Mouse (Mus musculus) embryonic facial prominence, embryonic 15.5 days (tissue): ENCODE data around the gene Ppp2r5a. TPM values are rescaled to one million over a fixed set of nuclear protein-coding genes. Genes with fewer than 3 reads are reported as not detected.

Source experiments
- ATAC-seq: fragments of 200-750 bp; cut with Nextera tagmentation; 2 replicates; pipeline ENCODE4 v1.8.0; 2017; ENCODE audit warnings: low read depth, moderate TSS enrichment; ENCODE audit not compliant: insufficient number of reproducible peaks, low FRiP score, low TSS enrichment
- H3K27ac ChIP-seq: fragments of 300-500 bp; sonication (generic); replicated peaks from 2 replicates; pipeline ENCODE4 v1.5.1; 2015; ENCODE audit warnings: mild to moderate bottlenecking, inconsistent platforms
- H3K27me3 ChIP-seq: fragments of 300-500 bp; sonication (generic); 2 replicates; pipeline ENCODE4 v1.6.1; 2015; ENCODE audit warnings: inconsistent platforms
- H3K36me3 ChIP-seq: fragments of 300-500 bp; sonication (generic); 2 replicates; pipeline ENCODE4 v1.6.1; 2015; ENCODE audit warnings: mild to moderate bottlenecking, inconsistent platforms
- H3K4me1 ChIP-seq: fragments of 300-500 bp; sonication (generic); 2 replicates; pipeline ENCODE4 v1.6.1; 2015; ENCODE audit warnings: inconsistent platforms
- H3K4me2 ChIP-seq: fragments of 300-500 bp; sonication (generic); replicated peaks from 2 replicates; pipeline ENCODE4 v1.6.1; 2015; ENCODE audit warnings: mild to moderate bottlenecking, inconsistent platforms
- H3K4me3 ChIP-seq: fragments of 300-500 bp; sonication (generic); replicated peaks from 2 replicates; pipeline ENCODE4 v1.5.1; 2015; ENCODE audit warnings: mild to moderate bottlenecking, inconsistent platforms
- H3K9ac ChIP-seq: fragments of 300-500 bp; sonication (generic); 2 replicates; pipeline ENCODE4 v1.6.1; 2015; ENCODE audit warnings: inconsistent platforms
- H3K9me3 ChIP-seq: fragments of 300-500 bp; sonication (generic); replicated peaks from 2 replicates; pipeline ENCODE4 v1.6.1; 2016; ENCODE audit warnings: inconsistent platforms
- WGBS: fragments of 180-500 bp; shearing (Covaris S2); methylation state at CpG from one replicate; pipeline ENCODE4 v1.1.7; 2015; 5-methylcytosine and 5-hydroxymethylcytosine counted together
- polyA plus RNA-seq: library from polyadenylated mRNA; unstranded; fragments of >200 nt; fragmentation: Nextera tagmentation; extraction: Ambion mirVana; gene quantifications from 2 replicates; pipeline ENCODE4 v1.2.1, GENCODE M21; 2015

Gene Ppp2r5a
- polyA plus RNA-seq, 1 experiment from 2014 or later = 26.3 TPM

DNA sequence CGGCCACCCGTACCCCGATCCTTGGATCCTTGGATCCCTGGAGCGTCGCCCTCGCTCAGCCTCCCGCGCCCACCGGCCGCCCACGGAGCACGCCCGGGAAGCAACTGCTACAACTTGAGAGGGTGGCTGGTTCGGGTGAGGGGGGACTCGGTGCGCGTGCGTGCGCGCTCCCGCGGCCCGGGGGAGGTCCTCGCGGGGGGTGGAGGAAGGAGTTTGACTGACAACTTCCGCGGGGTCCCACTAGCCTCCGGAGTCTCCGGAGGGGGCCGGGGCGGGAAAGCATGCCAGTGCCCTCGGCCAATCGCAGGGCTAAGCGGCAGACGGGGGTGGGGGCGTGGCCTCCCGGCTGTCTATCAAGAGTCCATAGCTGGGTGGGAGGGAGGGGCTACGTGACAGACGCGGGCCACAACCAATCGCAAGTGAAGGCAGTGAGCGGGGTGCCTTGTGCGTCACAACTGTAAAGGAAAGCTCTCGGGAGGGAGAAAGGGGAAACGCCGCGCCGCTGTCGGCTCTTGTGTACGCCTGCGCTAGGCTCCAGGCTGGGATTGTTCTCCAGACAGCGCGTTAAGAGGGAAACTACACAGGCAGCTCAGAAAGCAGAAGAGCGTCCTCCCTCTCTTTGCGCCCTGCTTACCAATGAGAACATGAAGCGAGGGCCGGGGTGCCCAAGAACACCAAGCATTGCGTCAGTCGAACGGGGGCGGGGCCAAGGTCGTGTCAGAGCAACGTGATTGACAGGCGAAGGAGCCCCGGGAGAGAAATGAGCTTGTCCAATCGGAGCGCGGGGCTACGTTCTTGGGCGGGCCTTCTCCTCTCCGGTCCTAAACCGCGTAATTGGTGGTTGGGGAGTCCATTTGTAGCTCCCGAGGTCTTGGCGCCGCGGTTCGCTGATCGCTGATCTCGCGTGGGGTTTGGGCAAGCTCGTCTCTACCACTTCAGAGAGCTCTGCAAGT is 5.9 kb downstream of the Ppp2r5a start:
- Histone ChIP-seq H3K27ac (peak overlapping the region; percentile 99), H3K4me2 (peak overlapping the region; percentile 66), H3K4me3 (peak overlapping the region; percentile 83), H3K9ac (peak overlapping the region; percentile 79), H3K4me1 (peaks cover 8% of the 10 kb centered on the region), H3K36me3 (no peaks in the 10 kb centered on the region), H3K27me3 (no peaks in the 10 kb centered on the region), H3K9me3 (no peaks in the 10 kb centered on the region)
- under 1% methylated on average over 79 of the region's 82 CpGs for whole genome bisulfite sequencing
- peak; percentile 97 for ATAC-seq

GRCm38 (mm10) chr1:191396446-191396845 is 6.6 kb downstream of the Ppp2r5a start:
- H3K9me3 ChIP-seq = no peaks in the 10 kb centered on the region
- H3K9ac ChIP-seq = peak overlapping the region; percentile 79
- no peaks in the 10 kb centered on the region for H3K27me3 ChIP-seq
- H3K4me3 ChIP-seq = peak overlapping the region; percentile 83
- 1% methylated on average over 56 of the region's 74 CpGs for WGBS
- H3K4me1 ChIP-seq = peaks cover 12% of the 10 kb centered on the region
- peak; percentile 20 for ATAC-seq
- H3K36me3 ChIP-seq = no peaks in the 10 kb centered on the region
- peak overlapping the region; percentile 97 for H3K27ac ChIP-seq
- H3K4me2 ChIP-seq = peak overlapping the region; percentile 66

GRCm38 (mm10) chr1:191395871-191396433 is 7.1 kb downstream of the Ppp2r5a start:
- Histone ChIP-seq H3K4me2 (peak overlapping the region; percentile 66), H3K4me3 (peak overlapping the region; percentile 83), H3K27ac (peak overlapping the region; percentile 97), H3K4me1 (peaks cover 13% of the 10 kb centered on the region), H3K36me3 (no peaks in the 10 kb centered on the region), H3K9me3 (no peaks in the 10 kb centered on the region), H3K27me3 (no peaks in the 10 kb centered on the region), H3K9ac (peak overlapping the region; percentile 79)
- WGBS = under 1% methylated on average over 43 of the region's 43 CpGs
- ATAC-seq = no peak

- no peaks in the 10 kb centered on the region for H3K27me3 ChIP-seq
- H3K4me3 ChIP-seq = peak overlapping the region; percentile 83
- WGBS = 32% methylated on average over 1 of the region's 1 CpGs
- no peaks in the 10 kb centered on the region for H3K36me3 ChIP-seq
- H3K9me3 ChIP-seq = no peaks in the 10 kb centered on the region
- no peak overlapping the region; the same call in none of the 2 replicates for H3K9ac ChIP-seq
- ATAC-seq = no peak
- peak overlapping the region; percentile 66 for H3K4me2 ChIP-seq
- H3K27ac ChIP-seq = peak overlapping the region; percentile 97; the same call in 1 of the 2 replicates
- H3K4me1 ChIP-seq = peaks cover 13% of the 10 kb centered on the region
Observed at GRCm38 (mm10) chr1:191395200-191395599, 7.9 kb downstream of the Ppp2r5a start.

DNA sequence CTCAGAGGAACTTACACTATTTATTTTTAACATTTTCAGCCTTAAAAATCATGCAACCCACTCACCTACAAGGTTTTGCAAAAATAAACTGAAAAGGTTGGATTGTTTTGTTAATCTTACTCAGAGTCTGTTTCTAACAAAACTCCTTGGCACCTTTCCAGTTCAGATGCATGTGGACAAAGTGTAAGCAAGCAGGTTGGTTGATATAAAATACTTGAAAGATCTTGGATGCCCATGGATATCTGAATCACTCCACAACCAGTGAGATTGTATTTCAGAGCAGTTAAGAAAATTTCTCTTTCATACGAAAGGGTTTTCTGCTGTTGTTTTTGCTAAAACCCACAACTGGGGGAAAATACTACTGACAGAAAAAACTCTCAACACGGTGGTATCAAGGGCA is 8.9 kb downstream of the Ppp2r5a start:
- no peak for ATAC-seq

DNA sequence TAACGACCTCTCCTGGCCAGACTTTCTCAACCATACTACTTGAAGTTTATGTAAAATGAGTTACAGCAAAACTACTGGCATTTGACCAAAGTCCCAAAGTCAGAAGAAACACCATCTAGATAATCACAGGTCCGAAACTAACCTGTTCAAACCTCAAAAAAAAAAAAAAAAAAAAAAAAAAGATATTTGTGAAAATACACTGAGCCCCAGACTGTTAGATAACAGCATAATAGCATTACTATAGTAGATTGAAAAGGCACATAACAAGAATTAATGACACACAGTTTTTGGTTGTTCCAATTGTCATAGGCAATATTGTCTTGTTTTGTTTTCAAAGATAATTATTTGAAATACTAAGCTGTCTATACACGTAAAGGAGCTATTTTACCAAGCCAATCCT is 9.5 kb downstream of the Ppp2r5a start:
- Histone ChIP-seq H3K9me3 (no peaks in the 10 kb centered on the region), H3K36me3 (no peaks in the 10 kb centered on the region)
- 73% methylated on average over 3 of the region's 3 CpGs for WGBS

More for the DNA sequence above, 8.9 kb downstream of the Ppp2r5a start:
- Histone ChIP-seq H3K4me1 (peaks cover 13% of the 10 kb centered on the region), H3K4me2 (peak overlapping the region; percentile 66), H3K27me3 (no peaks in the 10 kb centered on the region), H3K4me3 (peak overlapping the region; percentile 83; the same call in 1 of the 2 replicates), H3K36me3 (no peaks in the 10 kb centered on the region), H3K27ac (no peak overlapping the region), H3K9me3 (no peaks in the 10 kb centered on the region), H3K9ac (no peak overlapping the region)
- 38% methylated on average over 2 of the region's 2 CpGs for WGBS

DNA sequence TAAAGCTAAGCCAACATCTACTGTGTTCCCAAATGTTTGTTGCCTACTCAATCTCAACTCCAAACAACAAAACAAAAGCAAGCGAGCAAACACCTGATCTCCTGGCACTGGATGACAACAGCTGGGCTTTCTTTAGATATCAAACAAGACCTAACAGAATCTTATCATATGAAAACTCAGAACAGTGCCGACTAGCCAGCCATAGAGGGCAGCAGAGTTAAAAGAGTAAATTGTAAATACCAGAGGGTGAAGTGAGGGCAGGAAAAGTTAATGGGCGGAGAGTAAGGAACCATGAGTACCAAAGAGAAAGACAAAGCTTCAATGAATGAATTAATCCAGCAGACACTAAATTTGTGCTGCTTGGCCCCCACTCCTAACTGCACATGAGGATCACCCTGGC is 11.8 kb downstream of the Ppp2r5a start:
- no peak overlapping the region for H3K4me2 ChIP-seq
- no peak; the same call in 1 of the 2 replicates for ATAC-seq
- WGBS = 17% methylated on average over 3 of the region's 3 CpGs
- no peaks in the 10 kb centered on the region for H3K9me3 ChIP-seq
- H3K4me3 ChIP-seq = no peak overlapping the region
- peaks cover 10% of the 10 kb centered on the region for H3K4me1 ChIP-seq
- H3K36me3 ChIP-seq = no peaks in the 10 kb centered on the region
- H3K9ac ChIP-seq = no peak overlapping the region
- no peak overlapping the region for H3K27ac ChIP-seq
- no peaks in the 10 kb centered on the region for H3K27me3 ChIP-seq

More for the DNA sequence above, 9.5 kb downstream of the Ppp2r5a start:
- peaks cover 13% of the 10 kb centered on the region for H3K4me1 ChIP-seq
- H3K9ac ChIP-seq = no peak overlapping the region
- no peaks in the 10 kb centered on the region for H3K27me3 ChIP-seq
- H3K4me2 ChIP-seq = no peak overlapping the region
- no peak overlapping the region for H3K4me3 ChIP-seq
- H3K27ac ChIP-seq = no peak overlapping the region
- no peak for ATAC-seq

DNA sequence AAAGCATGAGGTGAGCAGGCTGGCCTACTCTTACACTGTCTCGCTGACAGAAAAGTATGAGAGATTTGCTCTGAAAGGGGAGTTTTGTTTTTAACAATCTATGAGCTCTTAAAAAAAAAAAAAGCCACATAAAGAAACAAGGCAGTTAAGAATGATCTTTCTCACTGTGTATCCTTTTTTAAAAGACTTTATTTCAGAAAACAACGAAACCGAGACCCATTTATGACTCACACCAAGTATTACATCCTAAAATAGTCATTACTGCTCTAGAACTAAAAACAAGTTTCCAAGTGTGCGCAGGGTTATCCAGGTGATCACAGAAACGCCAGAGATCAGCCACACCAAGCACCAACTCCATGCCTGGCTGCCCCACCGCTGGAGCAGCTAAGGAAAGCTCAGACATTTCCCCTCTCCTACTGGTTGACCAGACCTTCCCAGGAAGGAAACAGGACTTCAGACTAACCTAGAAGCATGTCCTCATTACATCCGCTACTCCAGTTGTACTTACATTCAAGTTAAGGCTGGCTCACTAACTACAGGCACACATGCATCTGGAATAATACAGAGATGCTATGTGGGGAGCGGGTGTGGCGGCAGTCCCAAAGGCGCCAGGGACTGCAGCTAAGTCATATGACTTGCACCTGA is 18.2 kb downstream of the Ppp2r5a start:
- no peak overlapping the region for H3K4me3 ChIP-seq
- no peaks in the 10 kb centered on the region for H3K9me3 ChIP-seq
- no peak for ATAC-seq
- H3K27me3 ChIP-seq = no peaks in the 10 kb centered on the region
- H3K4me1 ChIP-seq = no peaks in the 10 kb centered on the region
- no peak overlapping the region for H3K27ac ChIP-seq
- H3K36me3 ChIP-seq = no peaks in the 10 kb centered on the region
- no peak overlapping the region for H3K9ac ChIP-seq
- WGBS = 94% methylated on average over 10 of the region's 10 CpGs
- no peak overlapping the region for H3K4me2 ChIP-seq

GRCm38 (mm10) chr1:191381955-191382736 is 20.9 kb downstream of the Ppp2r5a start:
- Histone ChIP-seq H3K36me3 (no peaks in the 10 kb centered on the region), H3K9ac (no peak overlapping the region), H3K27me3 (no peaks in the 10 kb centered on the region), H3K4me1 (no peaks in the 10 kb centered on the region), H3K27ac (no peak overlapping the region), H3K4me3 (no peak overlapping the region), H3K4me2 (no peak overlapping the region), H3K9me3 (no peaks in the 10 kb centered on the region)
- ATAC-seq = no peak
- WGBS = 78% methylated on average over 11 of the region's 11 CpGs

GRCm38 (mm10) chr1:191380843-191381242 is 22.2 kb downstream of the Ppp2r5a start:
- WGBS = 85% methylated on average over 3 of the region's 3 CpGs
- H3K9me3 ChIP-seq = no peaks in the 10 kb centered on the region
- no peak overlapping the region for H3K9ac ChIP-seq
- no peaks in the 10 kb centered on the region for H3K36me3 ChIP-seq
- ATAC-seq = no peak
- H3K4me2 ChIP-seq = no peak overlapping the region
- H3K4me3 ChIP-seq = no peak overlapping the region
- no peak overlapping the region for H3K27ac ChIP-seq
- no peaks in the 10 kb centered on the region for H3K4me1 ChIP-seq
- H3K27me3 ChIP-seq = no peaks in the 10 kb centered on the region
